Mouse (Mus musculus): Measurements from ENCODE around the gene Ppfia3. TPM values are rescaled to one million over a fixed set of nuclear protein-coding genes. Genes with fewer than 3 reads are reported as not detected.
"Not testable (repeated sequence)": the region's sequence is repeated elsewhere in the genome, so short reads cannot be mapped to it uniquely, and the experiment has no call there.

The Ppfia3 gene
- total RNA-seq (2021): under 1 TPM; 0.22 to 0.31 TPM

- intact Hi-C loops (cut with DNase I): no loop called here
- DNase-seq: no peak
Observed at GRCm38 (mm10) chr7:45366652-45367019, at the start of gene Ppfia3. Gene Ppfia3 (minus strand): TSS chr7:45367019.

GRCm38 (mm10) chr7:45415636-45416035 lies 48.8 kb upstream of the Ppfia3 start:
- intact Hi-C loops (cut with DNase I): no loop called here
- no peak for DNase-seq

- intact Hi-C loops (cut with DNase I): no loop called here
- DNase-seq: no peak
Observed at GRCm38 (mm10) chr7:45414740-45415224, 48.0 kb upstream of the Ppfia3 start.

- intact Hi-C loops (cut with DNase I): no loop called here
Observed at GRCm38 (mm10) chr7:45413864-45414739, 47.3 kb upstream of the Ppfia3 start.

GRCm38 (mm10) chr7:45413113-45413863 lies 46.5 kb upstream of the Ppfia3 start, which contains the start of gene Ntf5:
Gene Ntf5 (plus strand): TSS chr7:45413695.
- intact Hi-C loops (cut with DNase I): no loop called here
- peak; percentile 29 to 38 for DNase-seq

More at GRCm38 (mm10) chr7:45413864-45414739, 47.3 kb upstream of the Ppfia3 start:
- DNase-seq: no peak

GRCm38 (mm10) chr7:45412421-45412820 lies 45.6 kb upstream of the Ppfia3 start:
- intact Hi-C loops (cut with DNase I): no loop called here
- DNase-seq: no peak

GRCm38 (mm10) chr7:45409497-45410163 lies 42.8 kb upstream of the Ppfia3 start:
- intact Hi-C loops (cut with DNase I): loop anchor here (5.0 kb wide), 1 partner anchor 153 kb away; no protein-coding TSS in a partner anchor
- no peak for DNase-seq

GRCm38 (mm10) chr7:45408949-45409348 lies 42.1 kb upstream of the Ppfia3 start:
- intact Hi-C loops (cut with DNase I): loop anchor here (5.0 kb wide), 1 partner anchor 153 kb away; no protein-coding TSS in a partner anchor
- DNase-seq: no peak

- DNase-seq: no peak
- intact Hi-C loops (cut with DNase I): loop anchor here (5.0 kb wide), 1 partner anchor 154 kb away; no protein-coding TSS in a partner anchor
Observed at GRCm38 (mm10) chr7:45408351-45408750, 41.5 kb upstream of the Ppfia3 start.

- intact Hi-C loops (cut with DNase I): loop anchor here (5.0 kb wide), 1 partner anchor 154 kb away; no protein-coding TSS in a partner anchor
- DNase-seq: no peak
Observed at GRCm38 (mm10) chr7:45407836-45408235, 41.0 kb upstream of the Ppfia3 start.

GRCm38 (mm10) chr7:45406157-45407156 lies 39.6 kb upstream of the Ppfia3 start:
- intact Hi-C loops (cut with DNase I): loop anchor here (5.0 kb wide), 1 partner anchor 156 kb away; no protein-coding TSS in a partner anchor
- peak; percentile 50 to 66 for DNase-seq

GRCm38 (mm10) chr7:45405091-45406075 lies 38.6 kb upstream of the Ppfia3 start, which contains the start of gene Kcna7:
Gene Kcna7 (plus strand): TSS chr7:45405653.
- intact Hi-C loops (cut with DNase I): loop anchor here (2.0 to 5.0 kb wide), 2 partner anchors 29 to 157 kb away; partner anchors contain the start of gene Gys1
- peak; percentile 84 to 87 for DNase-seq

- DNase-seq: peak; percentile 54 to 76
- intact Hi-C loops (cut with DNase I): loop anchor here (2.0 kb wide), 1 partner anchor 31 kb away; the partner anchor contains the start of gene Gys1
Observed at GRCm38 (mm10) chr7:45403532-45404261, 36.9 kb upstream of the Ppfia3 start.

GRCm38 (mm10) chr7:45401521-45402085 lies 34.8 kb upstream of the Ppfia3 start:
- DNase-seq: no peak

GRCm38 (mm10) chr7:45396787-45397186 lies 30.0 kb upstream of the Ppfia3 start:
- no peak for DNase-seq
- intact Hi-C loops (cut with DNase I): loop anchor here (2.0 kb wide), 1 partner anchor 90 kb away; no protein-coding TSS in a partner anchor

More at GRCm38 (mm10) chr7:45401521-45402085, 34.8 kb upstream of the Ppfia3 start:
- intact Hi-C loops (cut with DNase I): no loop called here

- intact Hi-C loops (cut with DNase I): loop anchor here (2.0 kb wide), 1 partner anchor 90 kb away; no protein-coding TSS in a partner anchor
- not testable (repeated sequence) for DNase-seq
Observed at GRCm38 (mm10) chr7:45396337-45396775, 29.5 kb upstream of the Ppfia3 start.
